Mouse (Mus musculus) embryonic facial prominence, embryonic 10.5 days (tissue): ENCODE measurements around the gene Hmcn1. TPM values are rescaled to one million over a fixed set of nuclear protein-coding genes. Genes with fewer than 3 reads are reported as not detected.
A peak's percentile ranks its signal among the peaks of the same experiment; 100 is the strongest.

Source experiments
- DNase-seq: peaks from one replicate; pipeline ENCODE4 v3.0.0-alpha.2; 2017; ENCODE audit warnings: low spot score
- H3K27ac ChIP-seq: fragments of 300-500 bp; sonication (generic); replicated peaks from 2 replicates; pipeline ENCODE4 v1.5.1; 2016; ENCODE audit warnings: mild to moderate bottlenecking
- H3K27me3 ChIP-seq: fragments of 300-500 bp; sonication (generic); replicated peaks from 2 replicates; pipeline ENCODE4 v1.6.1; 2016; ENCODE audit warnings: low read depth, mild to moderate bottlenecking; ENCODE audit not compliant: poor library complexity, severe bottlenecking
- H3K36me3 ChIP-seq: fragments of 300-500 bp; sonication (generic); replicated peaks from 2 replicates; pipeline ENCODE4 v1.6.1; 2016; ENCODE audit warnings: mild to moderate bottlenecking, moderate library complexity
- H3K4me1 ChIP-seq: fragments of 300-500 bp; sonication (generic); 2 replicates; pipeline ENCODE4 v1.6.1; 2016
- H3K4me3 ChIP-seq: fragments of 300-500 bp; sonication (generic); 2 replicates; pipeline ENCODE4 v1.5.1; 2016; ENCODE audit warnings: mild to moderate bottlenecking, moderate library complexity
- H3K9me3 ChIP-seq: fragments of 300-500 bp; sonication (generic); 2 replicates; pipeline ENCODE4 v1.6.1; 2016; ENCODE audit warnings: mild to moderate bottlenecking
- WGBS: fragments of 180-500 bp; shearing (Covaris S2); methylation state at CpG from one replicate; pipeline ENCODE4 v1.1.7; 2016; 5-methylcytosine and 5-hydroxymethylcytosine counted together
- polyA plus RNA-seq: library from polyadenylated mRNA; unstranded; fragments of >200 nt; fragmentation: Nextera tagmentation; extraction: Ambion mirVana; gene quantifications from 2 replicates; pipeline ENCODE4 v1.2.1, GENCODE M21; 2016

Gene Hmcn1
- polyA plus RNA-seq, 1 experiment from 2014 or later: 19.0 TPM

DNA sequence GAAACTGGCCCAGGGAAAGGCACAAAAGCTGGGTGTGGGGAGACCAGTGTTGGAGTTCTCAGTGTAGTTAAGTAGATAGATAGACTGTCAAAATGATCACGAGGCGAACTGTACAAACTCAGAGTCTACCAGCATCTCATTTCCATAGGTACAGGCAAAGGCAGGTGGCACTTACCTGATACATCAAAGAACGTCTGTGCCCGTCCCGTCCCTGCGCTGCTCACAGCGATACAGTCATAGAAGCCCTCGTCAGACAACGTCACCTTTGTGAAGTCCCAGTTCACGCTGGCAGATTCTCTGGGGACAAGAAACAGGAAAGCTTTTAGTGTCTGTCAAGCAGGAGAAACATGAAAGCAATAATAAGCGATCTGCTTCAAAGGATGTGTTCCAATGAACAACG lies 190.6 kb downstream of the Hmcn1 start:
- H3K27me3 ChIP-seq: no peaks in the 10 kb centered on the region
- peaks cover 42% of the 10 kb centered on the region for H3K36me3 ChIP-seq
- no peak for DNase-seq
- no peak overlapping the region for H3K4me3 ChIP-seq
- no peaks in the 10 kb centered on the region for H3K4me1 ChIP-seq
- WGBS: 89% methylated on average over 12 of the region's 12 CpGs
- no peaks in the 10 kb centered on the region for H3K9me3 ChIP-seq
- no peak overlapping the region for H3K27ac ChIP-seq

DNA sequence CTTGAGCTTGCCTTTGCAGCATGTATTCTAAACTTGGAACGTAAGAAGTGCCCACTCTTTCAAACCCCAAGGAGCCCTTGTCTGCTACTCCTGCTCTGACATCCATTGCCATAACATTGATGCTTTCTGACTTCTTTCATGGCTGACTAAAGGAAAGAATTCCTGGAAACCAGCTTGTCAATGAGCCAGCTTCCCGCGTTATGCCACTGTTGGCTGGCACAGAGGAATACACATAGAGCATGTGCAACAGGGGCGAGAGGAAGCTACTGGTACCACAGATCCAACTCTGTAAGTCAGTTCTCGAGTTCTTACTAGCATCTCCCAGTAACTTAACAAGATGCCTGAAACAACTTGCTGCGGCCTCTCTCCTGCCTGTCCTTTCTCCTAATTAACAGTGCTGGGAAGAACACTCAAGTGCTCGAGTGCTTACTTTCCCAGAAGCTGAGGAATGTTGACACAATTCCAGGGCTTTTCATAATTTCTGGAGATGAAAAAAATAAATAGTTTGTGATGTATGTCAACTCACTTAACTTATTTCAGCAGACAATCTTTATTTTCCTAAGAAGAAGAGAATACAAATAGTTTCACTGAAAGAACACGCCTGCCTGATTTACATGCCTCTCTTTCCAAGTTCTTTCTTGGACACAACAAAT lies 192.5 kb downstream of the Hmcn1 start:
- 88% methylated on average over 8 of the region's 8 CpGs for WGBS
- Histone ChIP-seq H3K9me3 (peaks cover 4% of the 10 kb centered on the region; the same call in 1 of the 2 replicates), H3K27ac (no peak overlapping the region), H3K27me3 (no peaks in the 10 kb centered on the region), H3K36me3 (peaks cover 53% of the 10 kb centered on the region), H3K4me1 (no peaks in the 10 kb centered on the region), H3K4me3 (no peak overlapping the region)
- DNase-seq: no peak

- H3K4me3 ChIP-seq: no peak overlapping the region
- no peak for DNase-seq
- H3K36me3 ChIP-seq: peaks cover 62% of the 10 kb centered on the region
- 92% methylated on average over 5 of the region's 5 CpGs for WGBS
- no peak overlapping the region for H3K27ac ChIP-seq
- peaks cover 4% of the 10 kb centered on the region; the same call in 1 of the 2 replicates for H3K9me3 ChIP-seq
- no peaks in the 10 kb centered on the region for H3K27me3 ChIP-seq
- no peaks in the 10 kb centered on the region for H3K4me1 ChIP-seq
Measured at GRCm38 (mm10) chr1:150798651-150799050, 194.6 kb downstream of the Hmcn1 start.

DNA sequence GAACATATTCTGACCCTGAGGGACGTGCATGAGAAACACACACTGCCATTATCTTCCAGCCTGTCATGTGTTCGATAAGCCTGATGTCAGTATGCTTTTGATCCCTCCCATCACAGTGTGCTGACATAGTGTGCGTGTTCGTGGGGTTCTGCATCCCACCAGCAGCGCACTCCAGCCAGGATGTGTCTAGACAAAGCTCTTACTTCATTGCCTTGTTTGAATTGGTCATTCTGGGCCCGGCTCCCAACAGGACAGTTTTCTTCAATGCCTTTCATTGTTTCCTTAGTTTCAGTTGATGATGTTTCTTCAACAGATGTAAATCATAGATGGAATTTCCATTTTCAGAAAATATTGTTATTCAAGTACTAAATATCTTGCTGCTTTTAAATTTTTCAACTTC lies 206.5 kb downstream of the Hmcn1 start:
- WGBS: 75% methylated on average over 6 of the region's 6 CpGs
- Histone ChIP-seq H3K36me3 (peaks cover 5% of the 10 kb centered on the region), H3K4me3 (no peak overlapping the region), H3K4me1 (no peaks in the 10 kb centered on the region), H3K27me3 (no peaks in the 10 kb centered on the region), H3K27ac (no peak overlapping the region), H3K9me3 (no peaks in the 10 kb centered on the region)
- DNase-seq: no peak

DNA sequence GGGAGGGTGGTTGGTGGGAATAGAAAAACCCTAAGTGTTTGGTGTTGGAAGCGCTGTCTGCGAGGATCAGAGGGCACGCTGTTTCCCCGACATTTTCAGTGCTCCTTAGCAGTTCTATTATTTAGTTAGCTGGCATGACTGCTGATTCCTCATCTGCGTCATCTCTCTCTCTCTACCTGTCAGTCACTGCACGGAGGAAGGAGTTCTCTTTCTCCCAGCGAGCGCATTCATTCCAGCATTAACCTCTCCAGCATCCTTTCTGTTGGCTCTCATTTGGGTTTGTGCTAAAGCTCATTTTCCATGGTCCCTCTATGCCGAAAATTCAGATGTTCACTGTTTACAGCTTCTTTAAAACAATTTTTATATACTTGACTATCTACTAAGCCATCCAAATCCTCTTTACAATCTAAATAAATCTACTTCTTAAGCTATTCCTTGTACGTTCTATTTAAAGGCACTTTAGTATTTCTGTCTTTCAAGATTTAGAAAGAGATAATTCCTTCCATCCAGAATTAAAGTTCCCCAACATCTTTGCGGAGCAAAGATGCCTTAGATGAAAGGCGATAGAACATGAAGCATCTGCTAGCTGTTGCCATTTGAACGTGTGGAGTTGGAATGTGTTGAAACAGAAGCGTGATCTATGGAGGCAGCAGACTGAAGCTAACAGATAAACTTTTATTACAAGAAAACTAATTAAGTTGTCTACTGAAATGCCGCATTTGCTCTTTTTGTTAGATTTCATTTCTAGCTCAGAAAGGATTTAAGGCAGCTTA lies 210.0 kb downstream of the Hmcn1 start:
- H3K4me3 ChIP-seq: no peak overlapping the region
- no peak for DNase-seq
- H3K36me3 ChIP-seq: peaks cover 5% of the 10 kb centered on the region
- H3K27me3 ChIP-seq: no peaks in the 10 kb centered on the region
- H3K4me1 ChIP-seq: no peaks in the 10 kb centered on the region
- H3K27ac ChIP-seq: no peak overlapping the region
- 87% methylated on average over 15 of the region's 15 CpGs for WGBS
- no peaks in the 10 kb centered on the region for H3K9me3 ChIP-seq

DNA sequence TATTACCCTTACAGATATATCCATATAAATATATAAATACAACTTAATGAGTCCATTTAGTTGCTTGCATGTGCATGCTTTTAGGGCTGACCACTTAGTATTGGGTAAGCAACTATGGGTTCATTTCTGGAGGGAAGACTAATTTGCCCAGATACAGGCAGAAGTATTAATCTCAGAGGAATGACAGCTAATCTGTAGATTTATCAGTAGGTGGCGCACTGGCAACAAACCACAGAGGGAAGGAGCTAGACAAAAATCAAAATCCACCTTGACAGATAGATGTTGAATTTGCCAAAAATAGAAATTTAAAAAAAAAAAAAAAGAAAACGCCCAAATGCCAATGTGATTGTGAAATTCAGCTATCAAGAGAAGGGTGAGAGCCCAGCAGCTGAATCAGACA lies 213.3 kb downstream of the Hmcn1 start:
- H3K27ac ChIP-seq: no peak overlapping the region
- no peaks in the 10 kb centered on the region; the same call in none of the 2 replicates for H3K36me3 ChIP-seq

DNA sequence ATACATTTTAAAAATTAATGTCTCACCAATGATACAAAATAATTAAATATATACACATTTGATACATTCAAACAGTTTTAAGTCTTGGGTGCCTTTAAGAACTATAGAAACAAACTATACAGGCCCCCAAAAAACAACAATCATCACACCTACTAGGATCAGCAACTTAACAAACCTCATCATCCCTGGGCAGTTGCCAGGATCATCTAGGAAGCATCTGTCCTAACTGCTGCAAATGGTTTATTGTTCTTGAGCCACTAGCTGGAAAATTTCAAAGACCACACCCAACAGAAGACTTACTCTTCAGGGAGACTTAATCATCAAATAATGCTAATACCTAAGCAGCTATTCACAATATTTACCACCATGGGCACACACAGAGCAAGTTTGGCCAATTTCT lies 216.5 kb downstream of the Hmcn1 start:
- peaks cover 28% of the 10 kb centered on the region for H3K4me1 ChIP-seq
- H3K27me3 ChIP-seq: no peaks in the 10 kb centered on the region
- no peak for DNase-seq
- no peak overlapping the region for H3K27ac ChIP-seq
- H3K4me3 ChIP-seq: no peak overlapping the region
- peaks cover 13% of the 10 kb centered on the region for H3K36me3 ChIP-seq
- H3K9me3 ChIP-seq: no peaks in the 10 kb centered on the region

More for the DNA sequence above, 213.3 kb downstream of the Hmcn1 start:
- Histone ChIP-seq H3K9me3 (no peaks in the 10 kb centered on the region), H3K4me1 (peaks cover 18% of the 10 kb centered on the region), H3K27me3 (no peaks in the 10 kb centered on the region), H3K4me3 (no peak overlapping the region)
- WGBS: 47% methylated on average over 2 of the region's 2 CpGs
- no peak for DNase-seq

- H3K27ac ChIP-seq: no peak overlapping the region
- no peaks in the 10 kb centered on the region for H3K9me3 ChIP-seq
- WGBS: 74% methylated on average over 2 of the region's 2 CpGs
- DNase-seq: no peak
- no peaks in the 10 kb centered on the region for H3K27me3 ChIP-seq
- H3K4me1 ChIP-seq: peaks cover 38% of the 10 kb centered on the region
- no peak overlapping the region for H3K4me3 ChIP-seq
- peaks cover 13% of the 10 kb centered on the region for H3K36me3 ChIP-seq
Measured at GRCm38 (mm10) chr1:150775742-150776141, 217.5 kb downstream of the Hmcn1 start.

DNA sequence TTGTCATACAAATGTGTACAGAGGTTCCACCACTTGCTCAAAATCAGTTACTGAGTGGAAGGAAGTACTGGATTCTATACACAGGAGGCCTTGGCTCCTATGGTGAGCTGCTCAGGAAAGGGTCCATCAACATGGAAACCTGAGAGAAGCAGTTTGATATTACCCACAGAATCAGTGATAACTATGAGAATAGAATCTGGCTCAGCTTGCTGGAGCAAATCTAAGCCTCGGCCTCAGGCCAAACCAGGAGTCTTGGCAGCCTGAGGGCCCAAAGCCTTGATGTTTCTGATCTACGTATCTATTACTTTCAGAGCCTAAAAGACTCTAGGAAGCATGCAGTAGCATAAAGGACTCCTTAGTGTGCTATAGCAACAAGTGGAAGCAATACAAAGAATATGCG lies 220.3 kb downstream of the Hmcn1 start:
- Histone ChIP-seq H3K9me3 (no peaks in the 10 kb centered on the region), H3K27ac (no peak overlapping the region), H3K27me3 (no peaks in the 10 kb centered on the region), H3K36me3 (peaks cover 17% of the 10 kb centered on the region), H3K4me1 (peaks cover 50% of the 10 kb centered on the region), H3K4me3 (no peak overlapping the region)
- DNase-seq: no peak
- 93% methylated on average over 3 of the region's 3 CpGs for WGBS

DNA sequence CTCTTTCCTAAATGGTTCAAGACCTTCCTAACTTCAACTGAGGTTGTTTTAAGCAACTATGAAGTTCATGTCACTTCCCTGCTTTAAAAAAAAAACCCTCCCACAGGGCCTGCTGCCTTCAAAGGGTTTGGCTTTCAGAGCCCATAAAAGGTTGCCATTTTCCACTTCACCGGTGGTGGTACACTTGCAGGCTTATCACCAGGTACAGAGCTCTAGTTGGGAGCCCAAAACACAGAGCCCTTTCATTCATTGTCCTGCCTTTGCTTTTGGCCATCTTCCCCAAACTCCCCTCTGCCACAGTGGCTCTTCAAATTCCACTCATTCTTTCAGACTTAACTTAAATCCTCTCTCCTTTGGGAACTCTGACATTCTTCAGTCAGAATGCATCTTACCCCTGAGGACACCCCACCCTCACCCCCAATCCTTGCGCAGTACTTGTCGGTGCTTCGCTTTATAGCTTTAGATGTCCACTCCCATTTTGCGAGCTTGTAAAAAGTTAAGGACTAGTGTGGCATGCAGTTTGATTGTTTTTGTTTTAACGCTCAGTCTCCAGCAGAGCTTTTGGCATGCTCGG lies 222.2 kb downstream of the Hmcn1 start:
- H3K9me3 ChIP-seq: no peaks in the 10 kb centered on the region
- no peak overlapping the region for H3K4me3 ChIP-seq
- H3K27ac ChIP-seq: peak overlapping the region; percentile 73
- H3K36me3 ChIP-seq: peaks cover 17% of the 10 kb centered on the region
- 35% methylated on average over 7 of the region's 7 CpGs for WGBS
- H3K27me3 ChIP-seq: no peaks in the 10 kb centered on the region
- DNase-seq: peak; percentile 24
- H3K4me1 ChIP-seq: peaks cover 46% of the 10 kb centered on the region

GRCm38 (mm10) chr1:150769836-150770235 lies 223.4 kb downstream of the Hmcn1 start:
- no peaks in the 10 kb centered on the region for H3K27me3 ChIP-seq
- H3K27ac ChIP-seq: peak overlapping the region; percentile 77

GRCm38 (mm10) chr1:150761678-150762077 lies 231.6 kb downstream of the Hmcn1 start:
- 0 out of 2 replicates have a peak, but pooled peaks cover 10% of the 10 kb centered on the region for H3K4me1 ChIP-seq
- H3K4me3 ChIP-seq: no peak overlapping the region
- no peak for DNase-seq
- H3K27me3 ChIP-seq: no peaks in the 10 kb centered on the region
- no peak overlapping the region for H3K27ac ChIP-seq
- H3K36me3 ChIP-seq: peaks cover 25% of the 10 kb centered on the region
- 79% methylated on average over 4 of the region's 4 CpGs for WGBS
- H3K9me3 ChIP-seq: no peaks in the 10 kb centered on the region

More at GRCm38 (mm10) chr1:150769836-150770235, 223.4 kb downstream of the Hmcn1 start:
- Histone ChIP-seq H3K4me3 (no peak overlapping the region), H3K9me3 (no peaks in the 10 kb centered on the region), H3K36me3 (peaks cover 25% of the 10 kb centered on the region), H3K4me1 (peaks cover 34% of the 10 kb centered on the region)
- DNase-seq: no peak
- 32% methylated on average over 2 of the region's 2 CpGs for WGBS
